Mouse (Mus musculus) forebrain, embryonic 16.5 days (tissue): ENCODE data around the gene Fgfr2. TPM values are rescaled to one million over a fixed set of nuclear protein-coding genes. Genes with fewer than 3 reads are reported as not detected.

Source experiments
- ATAC-seq: fragments of 200-750 bp; cut with Nextera tagmentation; 2 replicates; pipeline ENCODE4 v1.8.0; 2017; ENCODE audit warnings: mild to moderate bottlenecking, moderate library complexity
- H3K27ac ChIP-seq: fragments of 300-500 bp; sonication (generic); 2 replicates; pipeline ENCODE4 v1.5.1; 2014; ENCODE audit warnings: low read length, control low read depth
- H3K27me3 ChIP-seq: fragments of 300-500 bp; sonication (generic); replicated peaks from 2 replicates; pipeline ENCODE4 v1.6.1; 2014; ENCODE audit warnings: low read length; ENCODE audit not compliant: control insufficient read depth, insufficient read depth
- H3K36me3 ChIP-seq: fragments of 300-500 bp; sonication (generic); 2 replicates; pipeline ENCODE4 v1.6.1; 2014; ENCODE audit not compliant: control insufficient read depth, insufficient read depth
- H3K4me1 ChIP-seq: fragments of 300-500 bp; sonication (generic); replicated peaks from 2 replicates; pipeline ENCODE4 v1.6.1; 2014; ENCODE audit warnings: low read length; ENCODE audit not compliant: control insufficient read depth, insufficient read depth
- H3K4me2 ChIP-seq: fragments of 300-500 bp; sonication (generic); 2 replicates; pipeline ENCODE4 v1.6.1; 2014; ENCODE audit warnings: mild to moderate bottlenecking, low read length, control low read depth
- H3K4me3 ChIP-seq: fragments of 300-500 bp; sonication (generic); replicated peaks from 2 replicates; pipeline ENCODE4 v1.5.1; 2014; ENCODE audit warnings: mild to moderate bottlenecking, low read length, control low read depth
- H3K9ac ChIP-seq: fragments of 300-500 bp; sonication (generic); replicated peaks from 2 replicates; pipeline ENCODE4 v1.6.1; 2014; ENCODE audit warnings: low read depth, low read length, control low read depth
- H3K9me3 ChIP-seq: fragments of 300-500 bp; sonication (generic); 2 replicates; pipeline ENCODE4 v1.6.1; 2016; ENCODE audit warnings: low read length; ENCODE audit not compliant: control insufficient read depth
- WGBS: fragments of 180-500 bp; shearing (Covaris S2); extraction: QIAGEN DNeasy Blood & Tissue Kit; methylation state at CpG from one replicate; pipeline ENCODE4 v1.1.7; 2014; 5-methylcytosine and 5-hydroxymethylcytosine counted together
- polyA plus RNA-seq: library from polyadenylated mRNA; unstranded; fragments of >200 nt; fragmentation: Nextera tagmentation; extraction: Ambion mirVana; gene quantifications from 2 replicates; pipeline ENCODE4 v1.2.1, GENCODE M21; 2015

Fgfr2 gene
- polyA plus RNA-seq, 1 experiment from 2014 or later: 39.2 TPM

DNA sequence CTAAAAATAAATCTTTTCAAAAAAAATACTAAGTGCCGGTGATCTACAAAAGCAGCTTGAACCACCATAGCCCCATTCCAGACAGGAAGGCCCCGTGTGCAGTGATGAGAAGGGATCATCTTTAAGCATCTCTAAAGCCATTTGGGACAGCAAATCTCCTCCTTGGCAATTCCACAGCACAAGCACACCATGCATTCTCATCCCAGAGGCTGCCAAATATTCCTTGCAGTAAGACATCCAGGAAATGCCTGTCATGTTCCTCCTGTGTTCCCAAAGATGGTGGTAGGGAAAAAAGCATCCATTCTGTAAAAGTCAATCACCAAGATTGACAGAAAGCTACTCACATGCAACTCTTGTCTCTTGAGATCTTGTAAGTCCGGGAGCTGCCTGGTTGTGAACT is 853.5 kb downstream of the Fgfr2 start:
- Histone ChIP-seq H3K36me3 (no peaks in the 10 kb centered on the region), H3K9ac (no peak overlapping the region), H3K4me2 (no peak overlapping the region), H3K27ac (no peak overlapping the region), H3K4me1 (peaks cover 8% of the 10 kb centered on the region), H3K9me3 (no peaks in the 10 kb centered on the region), H3K4me3 (no peak overlapping the region), H3K27me3 (no peaks in the 10 kb centered on the region)
- 77% methylated on average over 3 of the region's 3 CpGs for WGBS
- no peak for ATAC-seq

DNA sequence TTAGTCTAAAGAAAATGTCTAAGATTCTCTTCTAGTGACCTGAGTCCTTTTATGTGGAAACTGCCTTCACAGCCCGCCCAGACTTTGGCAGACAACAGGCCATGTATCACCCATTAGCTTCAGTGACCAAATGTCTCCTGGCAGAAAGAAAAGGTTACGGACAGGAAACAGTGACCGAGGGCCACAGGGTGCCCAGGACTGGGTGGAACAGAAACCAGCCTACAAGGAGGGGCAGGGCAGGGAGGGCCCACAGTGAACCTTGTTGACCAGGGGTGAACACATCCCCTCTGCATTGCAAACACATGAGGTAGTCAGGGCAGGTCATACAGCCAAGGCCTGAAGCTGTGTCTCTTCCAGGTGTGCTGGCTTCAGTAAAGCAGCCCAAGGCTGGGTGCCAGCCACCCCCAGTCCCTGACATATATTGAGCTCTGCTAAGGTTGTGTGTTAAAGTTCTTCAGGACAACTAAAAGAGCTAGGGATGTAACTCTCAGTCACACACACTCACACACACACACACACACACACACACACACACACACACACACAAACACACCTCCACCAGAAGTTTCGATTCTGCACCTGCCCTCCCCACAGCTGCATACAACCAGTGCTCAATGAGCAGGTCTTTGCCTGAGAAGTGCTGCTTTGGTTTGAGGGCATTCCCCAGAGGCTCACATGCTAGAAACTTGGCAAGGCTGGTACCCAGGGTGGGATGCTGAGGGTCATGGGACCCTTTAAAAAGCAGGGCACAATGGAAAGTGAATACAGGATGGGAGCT is 855.2 kb downstream of the Fgfr2 start:
- Histone ChIP-seq H3K27me3 (no peaks in the 10 kb centered on the region), H3K27ac (no peak overlapping the region), H3K9ac (no peak overlapping the region), H3K4me2 (no peak overlapping the region), H3K36me3 (no peaks in the 10 kb centered on the region), H3K4me1 (peaks cover 12% of the 10 kb centered on the region), H3K4me3 (no peak overlapping the region), H3K9me3 (no peaks in the 10 kb centered on the region)
- no peak for ATAC-seq
- WGBS: 93% methylated on average over 4 of the region's 4 CpGs

DNA sequence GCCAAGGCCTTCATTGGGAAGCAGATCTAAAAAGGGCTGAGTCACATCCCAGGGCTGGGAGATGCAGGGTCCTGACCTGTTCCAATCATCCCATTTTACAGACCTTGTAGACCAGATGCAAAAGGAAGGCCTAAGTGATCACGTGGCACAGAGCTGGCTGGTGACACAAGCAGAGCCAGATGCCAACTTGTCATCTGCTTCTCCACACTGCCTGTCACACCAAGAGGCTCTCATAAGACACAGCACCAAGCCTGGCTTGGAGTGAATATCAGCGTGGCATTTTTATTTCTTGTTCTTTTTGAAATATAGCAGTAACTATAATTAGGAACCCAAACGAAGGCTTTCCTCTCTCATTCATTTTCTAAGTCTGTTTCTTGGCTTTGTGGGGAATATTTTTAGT is 858.4 kb downstream of the Fgfr2 start:
- no peak overlapping the region for H3K9ac ChIP-seq
- H3K27ac ChIP-seq: 0 out of 2 replicates have a peak overlapping the region, but pooled peaks have one; percentile 25
- no peaks in the 10 kb centered on the region for H3K9me3 ChIP-seq
- no peak overlapping the region for H3K4me3 ChIP-seq
- H3K4me2 ChIP-seq: no peak overlapping the region
- no peaks in the 10 kb centered on the region for H3K36me3 ChIP-seq
- peaks cover 17% of the 10 kb centered on the region for H3K4me1 ChIP-seq
- ATAC-seq: peak; percentile 55; the same call in 1 of the 2 replicates
- 57% methylated on average over 3 of the region's 3 CpGs for whole genome bisulfite sequencing
- no peaks in the 10 kb centered on the region for H3K27me3 ChIP-seq

DNA sequence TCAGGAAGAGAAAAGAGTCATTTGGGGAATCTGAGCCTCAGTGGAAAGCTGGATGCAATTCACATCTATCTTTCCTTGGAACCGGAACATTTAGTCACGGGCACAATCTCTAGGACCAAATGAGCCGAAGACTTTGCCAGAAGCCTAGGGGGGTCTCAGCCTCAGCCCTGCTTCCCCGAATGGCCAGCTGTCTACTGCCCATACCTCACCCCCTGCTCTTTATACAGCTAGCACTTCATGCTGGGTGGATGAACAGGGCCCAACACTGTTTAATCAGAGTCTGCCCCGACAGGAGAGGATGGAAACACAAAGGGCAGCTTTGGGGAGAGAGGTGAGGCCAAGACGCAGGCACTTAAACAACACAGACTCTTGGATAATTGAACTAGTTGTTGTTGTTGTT is 860.0 kb downstream of the Fgfr2 start:
- 0 out of 2 replicates have a peak overlapping the region, but pooled peaks have one; percentile 15 for H3K27ac ChIP-seq
- 24% methylated on average over 6 of the region's 6 CpGs for WGBS

DNA sequence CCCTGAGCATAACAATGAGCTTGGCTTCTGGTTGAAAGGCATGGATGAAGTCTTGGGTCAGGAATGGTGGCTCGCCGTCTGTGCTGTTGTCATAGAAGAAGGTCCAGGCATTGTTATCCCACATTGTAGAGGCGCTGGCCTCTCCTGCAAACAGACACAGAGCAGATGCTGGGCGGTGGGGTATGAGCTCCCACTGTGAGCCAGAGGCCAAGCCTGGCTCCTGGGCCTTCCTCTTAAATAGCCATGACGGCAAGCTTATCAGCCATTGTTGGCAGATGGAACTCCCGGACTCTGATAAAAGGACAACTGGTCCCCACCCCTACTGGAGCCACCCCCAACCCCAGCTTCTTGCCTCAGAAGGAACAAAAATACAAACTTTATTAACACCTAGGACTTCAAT is 860.5 kb downstream of the Fgfr2 start:
- no peak for ATAC-seq
- Histone ChIP-seq H3K27me3 (no peaks in the 10 kb centered on the region), H3K36me3 (no peaks in the 10 kb centered on the region), H3K4me3 (no peak overlapping the region), H3K4me2 (no peak overlapping the region), H3K27ac (no peak overlapping the region), H3K9ac (no peak overlapping the region), H3K4me1 (peaks cover 17% of the 10 kb centered on the region), H3K9me3 (no peaks in the 10 kb centered on the region)
- WGBS: 34% methylated on average over 6 of the region's 6 CpGs

More for the DNA sequence above, 860.0 kb downstream of the Fgfr2 start:
- H3K4me3 ChIP-seq: no peak overlapping the region
- no peak overlapping the region for H3K4me2 ChIP-seq
- H3K27me3 ChIP-seq: no peaks in the 10 kb centered on the region
- H3K9ac ChIP-seq: no peak overlapping the region
- H3K4me1 ChIP-seq: peaks cover 17% of the 10 kb centered on the region
- H3K36me3 ChIP-seq: no peaks in the 10 kb centered on the region
- H3K9me3 ChIP-seq: no peaks in the 10 kb centered on the region
- ATAC-seq: 0 out of 2 replicates have a peak, but pooled peaks have one; percentile 26

DNA sequence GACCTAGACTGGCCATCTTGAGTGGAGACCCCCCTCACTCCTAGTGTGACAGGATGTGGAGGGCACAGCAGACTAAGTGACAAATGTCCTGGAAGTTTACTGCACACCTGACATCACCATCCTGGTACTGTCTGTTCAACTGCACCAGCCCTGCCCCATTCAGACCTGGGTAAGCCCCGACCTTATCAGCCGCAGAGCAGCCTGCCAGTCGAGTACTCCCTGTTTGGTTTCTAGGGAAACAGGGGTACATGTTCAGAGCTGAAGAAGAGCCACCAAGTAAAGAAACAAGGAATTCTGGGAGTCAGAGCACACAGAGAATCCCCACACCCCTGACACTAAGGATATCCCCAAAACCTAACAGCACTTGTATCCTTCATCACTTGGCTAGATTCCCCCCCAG is 861.3 kb downstream of the Fgfr2 start:
- no peaks in the 10 kb centered on the region for H3K27me3 ChIP-seq
- peaks cover 17% of the 10 kb centered on the region for H3K4me1 ChIP-seq
- WGBS: 63% methylated on average over 3 of the region's 3 CpGs

DNA sequence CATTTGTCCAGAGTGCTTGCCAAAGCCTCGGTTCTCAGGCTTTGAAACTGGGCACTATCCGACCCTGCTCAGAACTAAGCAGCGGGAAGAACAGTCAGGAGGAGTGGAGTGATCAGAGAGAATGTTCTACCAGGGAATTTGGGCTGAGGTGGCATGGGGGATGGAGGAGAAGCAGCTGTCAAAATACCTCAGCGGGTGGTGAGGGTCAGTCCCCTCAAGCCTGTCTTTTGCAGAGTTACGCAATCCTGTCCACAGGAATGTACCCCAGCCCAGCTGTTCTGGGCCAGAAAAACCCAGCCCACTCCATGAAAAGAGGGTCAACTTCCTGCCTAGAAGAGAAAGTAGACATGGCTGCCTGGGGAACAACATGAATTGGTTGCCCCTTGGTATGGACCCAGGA is 862.5 kb downstream of the Fgfr2 start:
- Histone ChIP-seq H3K27me3 (no peaks in the 10 kb centered on the region), H3K9me3 (no peaks in the 10 kb centered on the region), H3K4me2 (no peak overlapping the region), H3K4me1 (peaks cover 17% of the 10 kb centered on the region), H3K9ac (no peak overlapping the region), H3K27ac (no peak overlapping the region), H3K36me3 (no peaks in the 10 kb centered on the region), H3K4me3 (no peak overlapping the region)
- ATAC-seq: no peak
- WGBS: 76% methylated on average over 5 of the region's 5 CpGs

More for the DNA sequence above, 861.3 kb downstream of the Fgfr2 start:
- no peak for ATAC-seq
- Histone ChIP-seq H3K9me3 (no peaks in the 10 kb centered on the region), H3K36me3 (no peaks in the 10 kb centered on the region), H3K9ac (no peak overlapping the region), H3K4me2 (no peak overlapping the region), H3K27ac (no peak overlapping the region), H3K4me3 (no peak overlapping the region)

DNA sequence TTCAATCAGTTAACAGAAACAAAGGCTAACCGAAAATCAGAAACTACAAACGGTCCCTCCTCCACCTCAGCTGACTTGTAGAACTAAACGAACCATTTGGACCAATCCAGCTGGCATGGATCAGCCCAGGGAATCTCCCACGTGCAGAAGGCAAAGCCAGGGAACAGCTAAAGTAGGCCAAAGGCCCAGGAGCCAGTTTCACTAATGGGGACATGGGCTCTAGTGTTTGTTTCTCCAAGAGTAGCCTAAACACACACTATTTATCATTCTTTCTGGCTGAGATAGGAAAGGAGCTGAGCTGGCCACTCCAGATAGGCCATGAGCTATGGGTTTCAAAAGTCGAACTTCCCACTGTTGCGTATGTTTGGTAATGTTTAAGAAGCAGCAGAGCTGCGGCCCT is 864.3 kb downstream of the Fgfr2 start:
- H3K36me3 ChIP-seq: no peaks in the 10 kb centered on the region
- peak overlapping the region; percentile 7; the same call in 1 of the 2 replicates for H3K27ac ChIP-seq
- no peak for ATAC-seq
- no peak overlapping the region for H3K4me2 ChIP-seq
- 40% methylated on average over 7 of the region's 7 CpGs for WGBS
- H3K9me3 ChIP-seq: no peaks in the 10 kb centered on the region
- no peaks in the 10 kb centered on the region for H3K27me3 ChIP-seq
- H3K4me1 ChIP-seq: peaks cover 17% of the 10 kb centered on the region
- no peak overlapping the region for H3K9ac ChIP-seq
- H3K4me3 ChIP-seq: no peak overlapping the region

DNA sequence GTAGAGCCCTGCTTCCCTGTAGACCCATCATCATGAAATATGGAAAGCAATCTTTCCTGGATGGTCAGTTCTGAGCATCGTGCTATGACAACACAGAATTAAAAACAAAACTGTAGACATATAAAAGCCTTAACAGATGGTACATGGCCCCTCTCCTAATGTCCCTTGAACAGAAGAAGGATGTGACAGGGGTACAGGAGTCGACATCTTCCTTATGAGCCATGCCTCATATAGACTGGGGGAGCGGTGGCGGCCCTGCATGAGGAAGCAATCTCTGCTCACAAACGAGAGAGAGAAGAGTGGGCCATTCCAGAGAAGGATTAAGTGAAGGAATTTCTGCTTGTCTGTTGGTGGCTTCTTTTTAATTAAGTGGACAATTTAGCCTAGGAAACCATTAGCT is 864.9 kb downstream of the Fgfr2 start:
- ATAC-seq: no peak
- no peaks in the 10 kb centered on the region for H3K9me3 ChIP-seq
- 52% methylated on average over 5 of the region's 5 CpGs for WGBS
- H3K4me2 ChIP-seq: no peak overlapping the region
- no peak overlapping the region for H3K9ac ChIP-seq
- peaks cover 23% of the 10 kb centered on the region for H3K4me1 ChIP-seq
- no peak overlapping the region for H3K27ac ChIP-seq
- H3K27me3 ChIP-seq: no peaks in the 10 kb centered on the region
- H3K4me3 ChIP-seq: no peak overlapping the region
- H3K36me3 ChIP-seq: no peaks in the 10 kb centered on the region
